ENCODE assay signal across 35 mouse cellular contexts in the genomic region with DNA sequence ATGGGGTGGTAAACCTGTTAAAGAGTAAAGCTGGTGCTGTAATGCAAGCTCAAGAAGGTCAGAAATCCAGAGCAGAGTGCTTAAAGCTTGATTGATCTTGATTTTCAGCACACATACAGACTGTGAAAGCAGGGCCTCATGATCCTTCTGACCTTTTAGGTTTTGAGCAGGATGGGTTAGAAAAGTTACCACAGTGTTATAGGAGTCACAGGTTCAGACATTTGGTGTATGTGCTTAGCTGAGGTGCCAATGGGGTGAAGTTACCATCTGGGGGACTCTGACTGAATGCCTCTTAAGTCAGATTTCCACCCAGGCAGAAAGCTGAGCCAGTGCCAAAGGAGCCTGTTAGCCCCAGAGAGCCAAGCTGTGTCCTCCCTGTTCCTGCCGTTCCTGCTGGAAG.
"Had no signal": no experiment of that assay in that cellular context is flagged by ENCODE, and none has a peak within 500 bp of the region (broad histone marks: within the 10 kb centered on the region; RNA-seq: fewer than 3 reads in every experiment).

No protein-coding gene starts in this region.

- H3K4me1 ChIP-seq: heart, embryonic 10.5 days; heart, embryonic 12.5 days; heart, embryonic 13.5 days; heart, embryonic 15.5 days; hindbrain, embryonic 10.5 days; hindbrain, embryonic 12.5 days; hindbrain, embryonic 13.5 days; hindbrain, embryonic 15.5 days; intestine, embryonic 15.5 days; kidney, embryonic 15.5 days had no signal

- H3K36me3 ChIP-seq: heart, embryonic 10.5 days; heart, embryonic 12.5 days; heart, embryonic 13.5 days; heart, embryonic 15.5 days; hindbrain, embryonic 10.5 days; hindbrain, embryonic 12.5 days; hindbrain, embryonic 13.5 days; hindbrain, embryonic 15.5 days; intestine, embryonic 15.5 days; kidney, embryonic 15.5 days had no signal

- H3K9me3 ChIP-seq: heart, embryonic 15.5 days; intestine, embryonic 15.5 days had no signal

- H3K4me2 ChIP-seq: heart, embryonic 11.5 days; heart, embryonic 12.5 days; heart, embryonic 13.5 days; heart, embryonic 15.5 days; hindbrain, embryonic 12.5 days; hindbrain, embryonic 13.5 days; hindbrain, embryonic 15.5 days; intestine, embryonic 15.5 days; kidney, embryonic 15.5 days had no signal

- H3K27me3 ChIP-seq: heart, embryonic 12.5 days; heart, embryonic 13.5 days; heart, embryonic 15.5 days; hindbrain, embryonic 12.5 days; hindbrain, embryonic 13.5 days; hindbrain, embryonic 15.5 days; intestine, embryonic 15.5 days; kidney, embryonic 15.5 days had no signal

- H3K27ac ChIP-seq: heart, adult 2 months; heart, embryonic 10.5 days; heart, embryonic 13.5 days; heart, embryonic 15.5 days; hindbrain, embryonic 10.5 days; hindbrain, embryonic 12.5 days; hindbrain, embryonic 13.5 days; hindbrain, embryonic 15.5 days; hindbrain, postnatal 0 days; intestine, embryonic 15.5 days; kidney, embryonic 15.5 days; kidney, postnatal 0 days; layer of hippocampus, adult 2 months had no signal

- H3K4me3 ChIP-seq: heart, adult 2 months; heart, embryonic 10.5 days; heart, embryonic 12.5 days; heart, embryonic 13.5 days; heart, embryonic 15.5 days; hindbrain, embryonic 10.5 days; hindbrain, embryonic 12.5 days; hindbrain, embryonic 13.5 days; hindbrain, embryonic 15.5 days; intestine, embryonic 15.5 days; kidney, embryonic 15.5 days; layer of hippocampus, adult 2 months had no signal

- DNase-seq: heart, adult 18-20 months; heart, adult 2 months; heart, postnatal 10 days; heart, postnatal 14 days; heart, postnatal 36 days; heart, postnatal 4 days; kidney, adult 11 months; kidney, adult 18-20 months; kidney, adult 2 months; kidney, adult 8-10 months; kidney, adult 9 months; kidney, postnatal 10 days; kidney, postnatal 14 days; kidney, postnatal 25 days; kidney, postnatal 36 days; kidney, postnatal 4 days; layer of hippocampus, adult 9-11 months had no signal

- ATAC-seq: hindbrain, embryonic 16.5 days; hindbrain, postnatal 0 days; inflammation-experienced regulatory T-cells, adult 6 months; intestine, embryonic 15.5 days; intestine, embryonic 16.5 days; intestine, postnatal 0 days had no signal

- H3K9ac ChIP-seq: heart, embryonic 12.5 days; heart, embryonic 13.5 days; heart, embryonic 15.5 days; hindbrain, embryonic 12.5 days; hindbrain, embryonic 13.5 days; hindbrain, embryonic 15.5 days; intestine, embryonic 15.5 days; kidney, embryonic 15.5 days had no signal
